Mouse (Mus musculus) frontal cortex, postnatal 25 days (tissue): ENCODE data around the gene Sorcs2.
A peak's percentile ranks its signal among the peaks of the same experiment; 100 is the strongest.
"Not testable (repeated sequence)": the region's sequence is repeated elsewhere in the genome, so short reads cannot be mapped to it uniquely, and the experiment has no call there.

Experiments used
- DNase-seq, 2 experiments: peaks; one replicate each; pipeline ENCODE4 v3.0.0; 2022; ENCODE audit warnings: low spot score in 2 of 2

The Sorcs2 gene

GRCm38 (mm10) chr5:36301166-36301565 lies 96.8 kb downstream of the Sorcs2 start:
- no peak for DNase-seq

- no peak for DNase-seq
Observed at GRCm38 (mm10) chr5:36298049-36298448, 99.9 kb downstream of the Sorcs2 start.

GRCm38 (mm10) chr5:36297246-36297645 lies 100.7 kb downstream of the Sorcs2 start:
- DNase-seq: no peak

- no peak for DNase-seq
Observed at GRCm38 (mm10) chr5:36293109-36293900, 104.6 kb downstream of the Sorcs2 start.

GRCm38 (mm10) chr5:36292321-36292720 lies 105.6 kb downstream of the Sorcs2 start:
- DNase-seq: no peak

- DNase-seq: peak in 1 of 2 experiments; percentile 19
Observed at GRCm38 (mm10) chr5:36291191-36291590, 106.7 kb downstream of the Sorcs2 start.

- DNase-seq: no peak
Observed at GRCm38 (mm10) chr5:36285405-36285804, 112.5 kb downstream of the Sorcs2 start.

- no peak for DNase-seq
Observed at GRCm38 (mm10) chr5:36279896-36280295, 118.0 kb downstream of the Sorcs2 start.

- no peak for DNase-seq
Observed at GRCm38 (mm10) chr5:36274684-36275394, 123.1 kb downstream of the Sorcs2 start.

- no peak for DNase-seq
Observed at GRCm38 (mm10) chr5:36267194-36267769, 130.7 kb downstream of the Sorcs2 start.

- DNase-seq: no peak
Observed at GRCm38 (mm10) chr5:36260862-36261261, 137.1 kb downstream of the Sorcs2 start.

- DNase-seq: no peak
Observed at GRCm38 (mm10) chr5:36259691-36260124, 138.2 kb downstream of the Sorcs2 start.

GRCm38 (mm10) chr5:36258387-36259181 lies 139.4 kb downstream of the Sorcs2 start:
- DNase-seq: no peak

- DNase-seq: no peak
Observed at GRCm38 (mm10) chr5:36257008-36257407, 140.9 kb downstream of the Sorcs2 start.

- DNase-seq: no peak
Observed at GRCm38 (mm10) chr5:36254642-36255516, 143.1 kb downstream of the Sorcs2 start.

GRCm38 (mm10) chr5:36252746-36253504 lies 145.0 kb downstream of the Sorcs2 start:
- DNase-seq: no peak

GRCm38 (mm10) chr5:36248022-36248421 lies 149.9 kb downstream of the Sorcs2 start:
- no peak for DNase-seq

- DNase-seq: not testable (repeated sequence)
Observed at GRCm38 (mm10) chr5:36237526-36237925, 160.4 kb downstream of the Sorcs2 start.

GRCm38 (mm10) chr5:36230301-36230780 lies 167.6 kb downstream of the Sorcs2 start:
- DNase-seq: no peak
